Mouse (Mus musculus) liver, adult 2 months (tissue): ENCODE data around the gene Agrp.

Experiments used
- CTCF ChIP-seq: fragments of 200-500 bp; IDR thresholded peaks from 2 replicates; pipeline ENCODE4 v1.5.1; 2011; ENCODE audit warnings: low read depth, low read length, control low read depth
- POLR2A ChIP-seq: fragments of 200-500 bp; IDR thresholded peaks from 2 replicates; pipeline ENCODE4 v1.6.1; 2011; ENCODE audit warnings: low read length, control low read depth; ENCODE audit not compliant: insufficient read depth; ENCODE audit errors: extremely low read depth

- TF ChIP-seq POLR2A, result no peak
- TF ChIP-seq CTCF, result no peak
Observed at GRCm38 (mm10) chr8:105545249-105545648, 91.9 kb downstream of the Agrp start.
